Comparison of ENCODE assay signal across 18 mouse cellular contexts in genomic region chr12:118428384-118428783, GRCm38 (mm10).
DNase-seq lines count a peak whose midpoint lies in the region.
"Had no signal": no experiment of that assay in that cellular context is flagged by ENCODE, and none has a peak within 500 bp of the region (broad histone marks: within the 10 kb centered on the region; RNA-seq: fewer than 3 reads in every experiment).

No protein-coding gene starts in this region.

- peak; percentile 33 for DNase-seq in CD4-positive, CD25-positive, alpha-beta regulatory T cell, adult 2 months (ENCODE audit: low read depth, low spot score)
- peak; percentile 35 for DNase-seq in T-cell, adult 2 months (ENCODE audit: low spot score)
- DNase-seq in natural killer cell, adult 2 months (ENCODE audit: low spot score in 2 of 2) = peak; percentile 31 to 39
- peak; percentile 10 for DNase-seq in thymus, postnatal 4 days
- DNase-seq in right cerebral cortex, postnatal 36 days (ENCODE audit: low spot score in 2 of 2) = no peak
- DNase-seq in cerebellum, adult 9-11 months = no peak
- DNase-seq in urinary bladder, postnatal 25 days (ENCODE audit: low spot score) = no peak
- DNase-seq: adrenal gland, adult 8-10 months; cerebellum, adult 18-20 months; cerebellum, postnatal 25 days; embryo, embryonic 11 days; gastrocnemius, adult 2 months; heart, postnatal 36 days; kidney, adult 8-10 months; kidney, postnatal 14 days; liver, postnatal 0 days; lung, postnatal 10 days; midbrain, embryonic 14.5 days had no signal

Comparison
In these comparisons a context has a peak if more than half of its experiments do, and no peak if none do; other contexts are left out.
1. DNase-seq: peak in CD4-positive, CD25-positive, alpha-beta regulatory T cell, adult 2 months (single experiment), T-cell, adult 2 months (single experiment), natural killer cell, adult 2 months (2 of 2) and thymus, postnatal 4 days (single experiment); none in right cerebral cortex, postnatal 36 days (0 of 2), cerebellum, adult 9-11 months (single experiment) and urinary bladder, postnatal 25 days (single experiment).